ENCODE assay signal across 26 mouse cellular contexts in the genomic region with DNA sequence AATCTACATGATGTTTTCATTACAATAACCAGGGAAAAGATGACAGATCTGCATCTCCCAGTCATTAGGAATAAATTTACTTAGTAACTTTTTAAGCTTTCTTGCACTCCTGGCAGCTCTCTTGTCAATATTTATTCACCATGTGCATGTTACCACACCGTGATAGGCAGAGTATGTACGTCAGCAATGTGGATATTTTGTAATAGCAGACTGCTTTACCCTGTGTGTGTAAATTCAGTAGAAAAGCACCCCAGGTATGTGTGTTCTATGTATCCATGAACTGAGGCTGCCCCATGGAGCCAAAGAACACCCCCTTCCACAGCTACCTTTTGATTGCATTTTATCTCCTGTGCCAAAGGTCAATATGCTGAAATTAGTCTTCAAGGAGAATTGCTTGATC. TPM values are rescaled to one million over a fixed set of nuclear protein-coding genes. Genes with fewer than 3 reads are reported as not detected.
"Had no signal": no experiment of that assay in that cellular context is flagged by ENCODE, and none has a peak within 500 bp of the region (broad histone marks: within the 10 kb centered on the region; RNA-seq: fewer than 3 reads in every experiment).

No protein-coding gene starts in this region.

- H3K27me3 ChIP-seq: heart, embryonic 15.5 days; hindbrain, embryonic 15.5 days; limb, embryonic 15.5 days had no signal

- H3K4me1 ChIP-seq: heart, embryonic 13.5 days; heart, embryonic 15.5 days; hindbrain, embryonic 13.5 days; hindbrain, embryonic 15.5 days; kidney, embryonic 15.5 days; limb, embryonic 13.5 days; limb, embryonic 15.5 days had no signal

- H3K27ac ChIP-seq: heart, adult 2 months; heart, embryonic 13.5 days; heart, embryonic 15.5 days; hindbrain, embryonic 13.5 days; hindbrain, embryonic 15.5 days; hindbrain, postnatal 0 days; kidney, embryonic 15.5 days; kidney, postnatal 0 days; limb, embryonic 13.5 days; limb, embryonic 15.5 days had no signal

- H3K4me3 ChIP-seq: heart, adult 2 months; heart, embryonic 13.5 days; heart, embryonic 15.5 days; hindbrain, embryonic 13.5 days; hindbrain, embryonic 15.5 days; kidney, embryonic 15.5 days; limb, embryonic 13.5 days; limb, embryonic 15.5 days had no signal

- H3K36me3 ChIP-seq: heart, embryonic 13.5 days; heart, embryonic 15.5 days; hindbrain, embryonic 13.5 days; hindbrain, embryonic 15.5 days; kidney, embryonic 15.5 days; limb, embryonic 13.5 days; limb, embryonic 15.5 days had no signal

- DNase-seq: forebrain, postnatal 0 days; gastrocnemius, postnatal 14 days; gastrocnemius, postnatal 36 days; heart, adult 11 months; heart, adult 2 months; heart, postnatal 14 days; heart, postnatal 36 days; kidney, adult 11 months; kidney, adult 2 months; kidney, adult 9 months; kidney, postnatal 14 days; kidney, postnatal 36 days; layer of hippocampus, postnatal 36 days; left cerebral cortex, postnatal 4 days had no signal

- H3K4me2 ChIP-seq: heart, embryonic 11.5 days; heart, embryonic 13.5 days; heart, embryonic 15.5 days; hindbrain, embryonic 13.5 days; hindbrain, embryonic 15.5 days; kidney, embryonic 15.5 days; limb, embryonic 13.5 days; limb, embryonic 15.5 days had no signal

- H3K9me3 ChIP-seq: heart, embryonic 13.5 days; heart, embryonic 15.5 days; hindbrain, embryonic 13.5 days; hindbrain, embryonic 15.5 days; kidney, embryonic 15.5 days; limb, embryonic 13.5 days; limb, embryonic 15.5 days had no signal

- H3K9ac ChIP-seq: forebrain, postnatal 0 days; heart, embryonic 13.5 days; heart, embryonic 15.5 days; hindbrain, embryonic 13.5 days; hindbrain, embryonic 15.5 days; kidney, embryonic 15.5 days; limb, embryonic 13.5 days; limb, embryonic 15.5 days had no signal

- ATAC-seq: forebrain, postnatal 0 days; hindbrain, postnatal 0 days; intestine, embryonic 16.5 days had no signal

RNA-seq across cellular contexts. Expression of gene Pcdh20, which starts 7.8 kb away (rescaled TPM):
- total RNA-seq: hematopoietic stem cell, adult 5-6 weeks had no signal
